Comparison of ENCODE assay signal across 15 mouse cellular contexts in the genomic region with DNA sequence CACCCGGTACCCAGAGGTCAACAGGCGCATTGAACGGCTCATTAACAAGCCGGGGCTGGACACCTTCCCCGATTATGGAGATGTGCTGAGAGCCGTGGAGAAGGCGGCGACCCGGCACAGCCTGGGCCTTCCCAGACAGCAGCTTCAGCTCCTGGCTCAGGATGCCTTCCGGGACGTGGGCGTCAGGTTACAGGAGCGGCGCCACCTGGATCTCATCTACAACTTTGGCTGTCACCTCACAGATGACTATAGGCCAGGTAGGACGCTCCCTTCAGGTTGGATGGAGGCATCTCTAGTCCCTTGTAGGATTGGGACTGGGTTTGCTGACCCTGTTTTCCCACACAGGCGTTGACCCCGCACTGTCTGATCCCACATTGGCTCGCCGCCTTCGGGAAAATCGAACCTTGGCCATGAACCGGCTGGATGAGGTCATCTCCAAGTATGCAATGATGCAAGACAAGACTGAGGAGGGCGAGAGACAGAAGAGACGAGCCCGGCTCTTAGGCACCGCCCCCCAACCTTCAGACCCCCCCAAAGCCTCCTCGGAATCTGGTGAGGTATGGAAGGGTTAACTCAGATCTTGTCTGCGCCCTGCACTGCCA. TPM values are rescaled to one million over a fixed set of nuclear protein-coding genes. Genes with fewer than 3 reads are reported as not detected.
A peak's percentile ranks its signal among the peaks of the same experiment; 100 is the strongest.
DNase-seq lines count a peak whose midpoint lies in the region; ATAC-seq and TF ChIP-seq lines count a peak whose summit lies in the region.
"Had no signal": no experiment of that assay in that cellular context is flagged by ENCODE, and none has a peak within 500 bp of the region (broad histone marks: within the 10 kb centered on the region; RNA-seq: fewer than 3 reads in every experiment).

No protein-coding gene starts in this region.

- peaks cover 69% of the 10 kb centered on the region for H3K4me1 ChIP-seq in E14TG2a.4 (replicated peaks; ENCODE audit: low read depth, low read length)
- H3K4me1 ChIP-seq in embryonic facial prominence, embryonic 12.5 days: peaks cover 32% of the 10 kb centered on the region

- H3K4me2 ChIP-seq in embryonic facial prominence, embryonic 12.5 days (replicated peaks): no peak overlapping the region
- H3K4me2 ChIP-seq: forebrain, embryonic 15.5 days; intestine, embryonic 15.5 days; lung, embryonic 15.5 days had no signal

- WGBS in embryonic facial prominence, embryonic 12.5 days: 88% methylated on average over 28 of the region's 28 CpGs

- no peak for ATAC-seq in embryonic facial prominence, embryonic 12.5 days (ENCODE audit: insufficient number of reproducible peaks, insufficient read depth, low FRiP score, low TSS enrichment)
- ATAC-seq: forebrain, embryonic 15.5 days; intestine, embryonic 15.5 days had no signal

- no peaks in the 10 kb centered on the region for H3K9me3 ChIP-seq in E14TG2a.4 (ENCODE audit: low read length)
- H3K9me3 ChIP-seq in embryonic facial prominence, embryonic 12.5 days: no peaks in the 10 kb centered on the region
- H3K9me3 ChIP-seq: forebrain, embryonic 15.5 days; intestine, embryonic 15.5 days; lung, embryonic 15.5 days had no signal

- peak overlapping the region; percentile 11; the same call in 1 of the 2 replicates for H3K9ac ChIP-seq in embryonic facial prominence, embryonic 12.5 days
- H3K9ac ChIP-seq: forebrain, embryonic 15.5 days; intestine, embryonic 15.5 days; lung, embryonic 15.5 days had no signal

- H3K36me3 ChIP-seq in E14TG2a.4 (ENCODE audit: insufficient read depth, low read length): peaks cover 54% of the 10 kb centered on the region
- peaks cover 41% of the 10 kb centered on the region for H3K36me3 ChIP-seq in embryonic facial prominence, embryonic 12.5 days

- TF ChIP-seq CTCF in E14TG2a.4 (conservative IDR thresholded peaks at IDR 0.05; ENCODE audit: low read length): no peak

- no peak overlapping the region for H3K27ac ChIP-seq in embryonic facial prominence, embryonic 12.5 days
- H3K27ac ChIP-seq: forebrain, embryonic 15.5 days; gastrocnemius, adult 2 months; intestine, embryonic 15.5 days; lung, embryonic 15.5 days had no signal

- DNase-seq in cerebellum, adult 11-12 months: peak; percentile 64
- DNase-seq in cerebellum, postnatal 10 days: no peak
- DNase-seq in kidney, adult 9 months: peak; percentile 61
- no peak for DNase-seq in kidney, adult 11 months
- no peak for DNase-seq in retina, postnatal 1 day
- DNase-seq in MN1 (ENCODE audit: low spot score): no peak
- DNase-seq: gastrocnemius, adult 2 months; heart, postnatal 36 days; right cerebral cortex, postnatal 25 days; thymus, postnatal 14 days had no signal

- peak overlapping the region; percentile 98 for H3K4me3 ChIP-seq in E14TG2a.4 (replicated peaks; ENCODE audit: low read length)
- H3K4me3 ChIP-seq in embryonic facial prominence, embryonic 12.5 days: no peak overlapping the region
- H3K4me3 ChIP-seq: forebrain, embryonic 15.5 days; gastrocnemius, adult 2 months; intestine, embryonic 15.5 days; lung, embryonic 15.5 days had no signal

- no peaks in the 10 kb centered on the region for H3K27me3 ChIP-seq in E14TG2a.4 (ENCODE audit: insufficient read depth, low read length)
- H3K27me3 ChIP-seq in embryonic facial prominence, embryonic 12.5 days: no peaks in the 10 kb centered on the region
- H3K27me3 ChIP-seq: forebrain, embryonic 15.5 days; intestine, embryonic 15.5 days; lung, embryonic 15.5 days had no signal

RNA-seq across cellular contexts. Expression of gene Daxx, which starts 2.7 kb away (rescaled TPM):
- polyA plus RNA-seq in embryonic facial prominence, embryonic 12.5 days (2016; fragmentation: Nextera tagmentation; extraction: Ambion mirVana): 70.1 and 72.8 TPM in 2 replicates

RNA-seq across cellular contexts. Expression of gene Tapbp, which starts 3.8 kb away (rescaled TPM):
- polyA plus RNA-seq in embryonic facial prominence, embryonic 12.5 days (2016; fragmentation: Nextera tagmentation; extraction: Ambion mirVana): 20.0 and 25.0 TPM in 2 replicates

RNA-seq across cellular contexts. Expression of gene Zbtb22, which starts 3.8 kb away (rescaled TPM):
- polyA plus RNA-seq in embryonic facial prominence, embryonic 12.5 days (2016; fragmentation: Nextera tagmentation; extraction: Ambion mirVana): 21.6 and 21.9 TPM in 2 replicates

RNA-seq across cellular contexts. Expression of gene Platr17, which starts 7.0 kb away (rescaled TPM):
- polyA plus RNA-seq in embryonic facial prominence, embryonic 12.5 days (2016; fragmentation: Nextera tagmentation; extraction: Ambion mirVana): 0.35 and 0.38 TPM in 2 replicates

RNA-seq across cellular contexts. Expression of gene Rgl2, which starts 17.4 kb away (rescaled TPM):
- polyA plus RNA-seq in embryonic facial prominence, embryonic 12.5 days (2016; fragmentation: Nextera tagmentation; extraction: Ambion mirVana): 60.9 and 64.8 TPM in 2 replicates

Comparison
In these comparisons a context has a peak if more than half of its experiments do, and no peak if none do; other contexts are left out.
1. DNase-seq: peak in cerebellum, adult 11-12 months (single experiment) and kidney, adult 9 months (single experiment); none in cerebellum, postnatal 10 days (0 of 2), kidney, adult 11 months (single experiment), retina, postnatal 1 day (single experiment) and MN1 (single experiment).